Mouse (Mus musculus) liver, embryonic 12.5 days (tissue): ENCODE results near the gene Phf23. TPM values are rescaled to one million over a fixed set of nuclear protein-coding genes. Genes with fewer than 3 reads are reported as not detected.

Source experiments
- ATAC-seq: fragments of 200-750 bp; cut with Nextera tagmentation; 2 replicates; pipeline ENCODE4 v1.8.0; 2017; ENCODE audit warnings: moderate number of reproducible peaks, mild to moderate bottlenecking, moderate library complexity
- H3K27ac ChIP-seq: fragments of 300-500 bp; sonication (generic); 2 replicates; pipeline ENCODE4 v1.5.1; 2016; ENCODE audit warnings: mild to moderate bottlenecking
- H3K27me3 ChIP-seq: fragments of 300-500 bp; sonication (generic); replicated peaks from 2 replicates; pipeline ENCODE4 v1.6.1; 2016; ENCODE audit warnings: mild to moderate bottlenecking, moderate library complexity
- H3K36me3 ChIP-seq: fragments of 300-500 bp; sonication (generic); 2 replicates; pipeline ENCODE4 v1.6.1; 2016; ENCODE audit warnings: mild to moderate bottlenecking, moderate library complexity
- H3K4me1 ChIP-seq: fragments of 300-500 bp; sonication (generic); 2 replicates; pipeline ENCODE4 v1.6.1; 2016
- H3K4me2 ChIP-seq: fragments of 300-500 bp; sonication (generic); 2 replicates; pipeline ENCODE4 v1.6.1; 2016; ENCODE audit warnings: mild to moderate bottlenecking, moderate library complexity
- H3K4me3 ChIP-seq: fragments of 300-500 bp; sonication (generic); 2 replicates; pipeline ENCODE4 v1.5.1; 2016; ENCODE audit warnings: mild to moderate bottlenecking, moderate library complexity
- H3K9ac ChIP-seq: fragments of 300-500 bp; sonication (generic); 2 replicates; pipeline ENCODE4 v1.6.1; 2016; ENCODE audit warnings: mild to moderate bottlenecking, moderate library complexity
- H3K9me3 ChIP-seq: fragments of 300-500 bp; sonication (generic); replicated peaks from 2 replicates; pipeline ENCODE4 v1.6.1; 2016; ENCODE audit warnings: mild to moderate bottlenecking, moderate library complexity
- WGBS: fragments of 180-500 bp; shearing (Covaris S2); methylation state at CpG from one replicate; pipeline ENCODE4 v1.1.7; 2016; ENCODE audit not compliant: insufficient replicate concordance; 5-methylcytosine and 5-hydroxymethylcytosine counted together
- polyA plus RNA-seq: library from polyadenylated mRNA; unstranded; fragments of >200 nt; fragmentation: Nextera tagmentation; extraction: Ambion mirVana; gene quantifications from 2 replicates; pipeline ENCODE4 v1.2.1, GENCODE M21; 2016

Gene Phf23
- polyA plus RNA-seq, 1 experiment from 2014 or later: 39.5 TPM

DNA sequence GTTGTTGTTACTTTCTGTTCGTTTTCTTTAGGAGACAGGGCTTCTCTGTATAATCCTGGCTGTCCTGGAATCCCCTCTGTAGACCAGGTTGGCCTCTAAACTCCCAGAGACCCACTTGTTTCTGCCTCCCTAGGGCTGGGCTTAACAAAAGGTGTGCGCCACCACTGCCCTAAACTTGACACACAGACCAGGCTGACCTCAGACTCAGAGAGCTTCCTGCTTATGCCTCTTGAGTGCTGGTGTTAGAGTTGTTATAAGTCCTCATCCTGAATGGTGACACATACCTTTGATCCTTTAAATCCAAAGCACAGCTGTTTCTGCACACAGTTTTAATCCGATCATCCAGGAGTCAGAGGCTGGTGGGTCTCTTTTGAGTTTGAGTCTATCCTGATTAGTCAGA, 2.6 kb upstream of the Phf23 start:
- Histone ChIP-seq H3K9ac (peak overlapping the region; percentile 87; the same call in 1 of the 2 replicates), H3K27me3 (no peaks in the 10 kb centered on the region), H3K27ac (peak overlapping the region; percentile 18; the same call in 1 of the 2 replicates), H3K4me3 (peak overlapping the region; percentile 86), H3K4me1 (peaks cover 42% of the 10 kb centered on the region), H3K9me3 (no peaks in the 10 kb centered on the region), H3K4me2 (peak overlapping the region; percentile 82), H3K36me3 (peaks cover 57% of the 10 kb centered on the region)
- ATAC-seq: no peak
- WGBS: 86% methylated on average over 3 of the region's 3 CpGs

DNA sequence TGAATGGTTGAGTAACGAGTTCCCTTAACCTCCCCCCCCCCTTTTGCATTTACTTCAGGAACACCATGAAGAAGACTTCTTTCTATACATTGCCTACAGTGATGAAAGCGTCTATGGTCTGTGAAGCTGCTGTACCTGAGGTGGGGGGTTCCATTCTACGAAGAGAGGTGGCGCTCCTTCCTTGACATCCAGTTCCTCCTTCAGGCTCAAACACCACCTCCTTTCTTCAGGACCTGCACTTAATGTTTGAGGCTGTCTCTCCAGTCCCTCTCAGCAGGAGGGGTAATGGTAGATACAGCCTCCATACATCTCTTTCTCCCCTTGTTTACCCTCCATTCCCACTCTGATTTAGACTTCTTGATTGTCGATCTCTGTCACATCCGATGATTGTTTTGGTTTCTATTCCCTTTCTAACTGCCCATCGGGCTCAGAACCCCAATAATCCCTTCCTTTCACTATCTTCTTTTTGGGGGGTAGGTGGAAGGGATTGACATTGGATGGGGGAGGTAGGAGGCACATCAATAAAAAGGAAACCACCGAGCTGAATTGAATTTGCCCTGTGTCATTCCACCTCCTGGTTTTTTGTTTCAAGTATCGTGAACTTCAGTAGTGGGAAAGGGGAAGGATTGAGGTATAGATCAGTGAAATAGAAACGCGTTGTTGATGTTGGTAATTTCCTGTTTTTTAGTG, 1.0 kb upstream of the Phf23 start:
- peak overlapping the region; percentile 97 for H3K27ac ChIP-seq
- H3K9ac ChIP-seq: peak overlapping the region; percentile 99
- H3K4me2 ChIP-seq: peak overlapping the region; percentile 88
- peaks cover 57% of the 10 kb centered on the region for H3K36me3 ChIP-seq
- no peak for ATAC-seq
- H3K9me3 ChIP-seq: no peaks in the 10 kb centered on the region
- WGBS: 74% methylated on average over 11 of the region's 11 CpGs
- no peaks in the 10 kb centered on the region for H3K27me3 ChIP-seq
- peak overlapping the region; percentile 97 for H3K4me3 ChIP-seq
- peaks cover 58% of the 10 kb centered on the region for H3K4me1 ChIP-seq

DNA sequence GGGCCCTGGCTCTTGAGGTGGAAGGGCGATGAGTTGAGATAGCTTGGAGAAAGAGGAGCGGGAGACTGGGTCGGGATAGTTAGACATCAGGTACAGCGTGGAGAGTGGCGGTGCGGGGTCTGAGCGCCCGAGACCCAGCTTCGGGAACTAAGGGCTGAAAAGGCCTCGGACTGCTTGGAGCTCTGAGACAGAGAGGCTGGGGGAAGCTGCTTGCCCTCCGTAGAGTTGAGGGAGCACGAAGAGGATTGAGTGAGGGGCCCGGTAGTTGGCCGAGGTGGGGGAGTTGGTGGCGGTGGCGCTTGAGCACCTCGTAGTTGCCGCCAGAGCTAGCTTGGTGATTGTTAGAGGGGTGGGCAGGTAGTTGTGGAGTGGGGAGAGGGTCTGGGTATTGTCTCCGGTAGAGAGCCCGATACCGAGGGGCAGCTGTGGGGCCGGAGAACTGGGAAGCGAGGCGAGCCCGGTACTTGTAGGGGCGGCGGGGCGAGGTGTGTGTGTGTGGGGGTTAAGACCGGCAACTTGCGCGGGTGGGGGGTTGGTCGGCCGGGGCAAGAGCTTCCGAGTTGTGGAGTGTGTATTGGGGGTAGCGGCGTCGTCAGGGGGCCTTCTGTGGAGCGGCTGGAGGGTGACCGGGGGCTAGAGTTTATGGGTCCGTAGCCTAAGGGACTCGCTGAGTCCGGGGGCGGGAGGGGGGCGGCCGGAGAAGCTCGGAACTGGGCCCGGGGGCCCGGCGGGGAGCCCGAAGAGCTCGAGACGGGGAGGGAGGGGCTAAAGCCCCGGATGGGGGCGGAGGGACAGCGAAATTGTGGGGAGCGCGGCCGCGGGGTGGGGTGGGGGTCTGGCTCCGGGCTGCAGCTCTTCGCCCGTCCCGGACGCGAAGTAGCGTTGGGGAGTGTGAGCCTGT, 834 bp downstream of the Phf23 start:
- H3K4me2 ChIP-seq: peak overlapping the region; percentile 88

DNA sequence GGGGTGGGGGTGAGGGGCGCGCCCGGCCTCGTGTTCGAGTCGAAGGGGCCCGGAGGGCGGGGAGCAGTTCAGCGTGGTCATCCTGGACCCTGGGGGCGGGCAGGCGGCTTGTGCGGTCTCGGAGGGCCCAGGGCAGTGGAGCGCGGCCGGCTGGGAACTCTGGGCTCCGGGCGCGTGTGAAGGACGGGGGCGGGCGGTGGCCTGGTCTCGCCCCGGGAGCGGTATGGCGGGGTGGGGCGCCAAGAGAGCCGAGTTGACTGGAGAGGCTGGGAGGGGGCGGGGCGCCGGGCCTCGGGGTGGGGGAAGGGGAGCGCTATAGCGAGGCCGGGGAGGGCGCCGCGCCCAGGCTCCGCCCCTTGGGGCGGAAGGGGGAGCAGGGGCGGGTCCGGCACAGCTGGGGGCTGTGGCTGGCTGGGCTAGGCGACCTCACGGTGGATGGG, 1.5 kb downstream of the Phf23 start:
- H3K4me2 ChIP-seq: peak overlapping the region; percentile 88
- peaks cover 69% of the 10 kb centered on the region for H3K4me1 ChIP-seq
- H3K9me3 ChIP-seq: no peaks in the 10 kb centered on the region
- 0% methylated on average over 31 of the region's 44 CpGs for WGBS
- H3K4me3 ChIP-seq: peak overlapping the region; percentile 97
- peaks cover 53% of the 10 kb centered on the region for H3K36me3 ChIP-seq
- peak; percentile 75 for ATAC-seq
- H3K9ac ChIP-seq: peak overlapping the region; percentile 99
- no peaks in the 10 kb centered on the region for H3K27me3 ChIP-seq
- peak overlapping the region; percentile 97 for H3K27ac ChIP-seq

More for the DNA sequence above, 834 bp downstream of the Phf23 start:
- peaks cover 53% of the 10 kb centered on the region for H3K36me3 ChIP-seq
- peak overlapping the region; percentile 99 for H3K9ac ChIP-seq
- under 1% methylated on average over 65 of the region's 66 CpGs for WGBS
- H3K9me3 ChIP-seq: no peaks in the 10 kb centered on the region
- H3K4me3 ChIP-seq: peak overlapping the region; percentile 97
- peak; percentile 17 for ATAC-seq
- no peaks in the 10 kb centered on the region for H3K27me3 ChIP-seq
- H3K4me1 ChIP-seq: peaks cover 64% of the 10 kb centered on the region
- H3K27ac ChIP-seq: peak overlapping the region; percentile 97

DNA sequence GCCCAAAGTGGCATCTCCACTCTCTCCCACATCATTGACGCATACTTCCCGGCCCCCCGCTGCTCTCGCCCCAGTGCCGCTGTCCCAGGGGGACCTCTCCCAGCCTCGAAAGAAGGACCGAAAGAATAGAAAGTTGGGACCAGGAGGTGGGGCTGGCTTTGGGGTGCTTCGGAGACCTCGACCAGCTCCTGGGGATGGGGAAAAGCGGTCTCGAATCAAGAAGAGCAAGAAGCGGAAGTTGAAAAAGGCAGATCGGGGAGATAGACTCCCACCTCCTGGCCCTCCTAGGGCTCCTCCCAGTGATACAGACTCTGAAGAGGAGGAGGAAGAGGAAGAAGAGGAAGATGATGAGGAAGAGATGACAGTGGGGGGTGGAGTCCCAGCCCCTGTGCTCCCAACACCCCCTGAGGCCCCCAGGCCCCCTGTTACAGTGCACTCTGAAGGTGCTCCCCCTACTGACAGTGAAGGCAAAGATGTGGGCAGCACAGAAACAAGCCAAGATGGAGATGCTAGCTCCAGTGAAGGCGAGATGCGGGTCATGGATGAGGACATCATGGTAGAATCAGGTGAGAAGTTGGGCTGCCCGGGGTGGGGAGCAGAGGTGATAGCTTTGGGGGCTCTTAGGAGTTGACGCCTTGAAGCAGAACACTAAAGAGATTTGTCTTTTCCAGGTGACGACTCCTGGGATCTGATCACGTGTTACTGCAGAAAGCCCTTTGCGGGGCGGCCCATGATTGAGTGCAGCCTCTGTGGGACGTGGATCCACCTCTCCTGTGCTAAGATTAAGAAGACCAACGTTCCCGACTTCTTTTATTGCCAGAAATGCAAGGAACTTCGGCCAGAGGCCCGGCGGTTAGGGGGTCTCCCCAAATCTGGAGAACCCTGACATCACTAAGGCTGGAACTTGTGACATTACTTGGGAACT, 3.3 kb downstream of the Phf23 start:
- no peak for ATAC-seq
- Histone ChIP-seq H3K4me1 (peaks cover 71% of the 10 kb centered on the region), H3K9ac (no peak overlapping the region), H3K4me3 (no peak overlapping the region), H3K36me3 (peaks cover 39% of the 10 kb centered on the region), H3K4me2 (peak overlapping the region; percentile 88; the same call in 1 of the 2 replicates), H3K9me3 (no peaks in the 10 kb centered on the region), H3K27me3 (no peaks in the 10 kb centered on the region), H3K27ac (peak overlapping the region; percentile 97)
- WGBS: 86% methylated on average over 27 of the region's 27 CpGs

DNA sequence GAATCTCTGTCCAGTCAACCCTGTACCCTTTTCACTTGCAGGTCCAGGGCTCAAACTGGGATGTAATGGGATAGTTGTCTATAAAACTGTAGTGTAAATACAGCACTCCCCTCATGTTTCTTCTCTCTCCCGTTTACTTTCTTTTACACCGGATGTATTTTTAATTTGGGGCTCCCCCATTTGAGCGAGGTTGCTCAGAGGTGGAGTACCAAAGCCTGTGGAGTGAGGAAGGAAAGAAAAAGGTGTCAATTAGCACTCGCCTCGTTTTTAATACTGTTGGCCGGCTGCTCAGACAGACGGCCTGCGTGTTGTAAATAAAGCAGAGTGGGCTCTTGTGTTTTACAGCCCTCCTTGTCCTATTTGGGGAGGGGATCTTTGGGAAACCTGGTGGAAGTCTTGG, 4.1 kb downstream of the Phf23 start:
- peak overlapping the region; percentile 73; the same call in 1 of the 2 replicates for H3K4me3 ChIP-seq

DNA sequence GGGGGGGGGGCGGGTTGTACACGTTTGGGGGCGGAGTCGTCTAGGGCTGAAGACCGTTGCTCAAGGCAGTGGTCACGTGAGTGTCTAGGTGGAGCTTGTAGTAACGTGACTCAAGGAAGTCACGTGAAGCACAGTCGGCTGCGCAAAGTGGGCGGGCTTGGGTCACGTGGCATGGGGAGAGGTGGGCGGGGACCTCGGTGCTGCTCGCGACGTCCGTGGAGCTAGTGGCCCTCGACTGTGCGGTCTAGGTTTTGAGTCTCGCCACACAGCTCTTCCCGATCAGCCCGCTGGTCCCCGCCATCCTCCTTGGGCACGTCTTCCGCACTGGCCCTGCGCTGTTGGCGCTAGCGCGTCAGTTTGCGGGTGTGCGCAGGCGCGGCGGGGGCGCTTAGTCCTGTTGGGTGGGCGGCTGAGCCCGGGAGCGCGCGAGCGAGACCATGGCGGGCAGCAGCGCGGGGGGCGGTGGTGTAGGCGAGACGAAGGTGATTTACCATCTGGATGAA, 4.9 kb downstream of the Phf23 start, which contains the start of gene Dvl2:
Gene Dvl2, plus strand, starts transcription at position 200 of the 503 bp plus-strand sequence.
- Histone ChIP-seq H3K4me2 (peak within 1 kb of the TSS; percentile 97), H3K9ac (peak within 1 kb of the TSS; percentile 84), H3K27ac (peak within 1 kb of the TSS; percentile 87), H3K4me1 (peaks cover 62% of the 10 kb centered on the region), H3K9me3 (no peaks in the 10 kb centered on the region), H3K4me3 (peak within 1 kb of the TSS; percentile 73), H3K36me3 (peaks cover 38% of the 10 kb centered on the region), H3K27me3 (no peaks in the 10 kb centered on the region)
- peak; percentile 28 for ATAC-seq
- under 1% methylated on average over 48 of the region's 48 CpGs for WGBS

More for the DNA sequence above, 4.1 kb downstream of the Phf23 start:
- Histone ChIP-seq H3K4me1 (peaks cover 67% of the 10 kb centered on the region), H3K27me3 (no peaks in the 10 kb centered on the region), H3K9ac (no peak overlapping the region), H3K36me3 (peaks cover 33% of the 10 kb centered on the region), H3K27ac (peak overlapping the region; percentile 87), H3K9me3 (no peaks in the 10 kb centered on the region), H3K4me2 (peak overlapping the region; percentile 97)
- WGBS: 88% methylated on average over 8 of the region's 8 CpGs
- ATAC-seq: no peak

DNA sequence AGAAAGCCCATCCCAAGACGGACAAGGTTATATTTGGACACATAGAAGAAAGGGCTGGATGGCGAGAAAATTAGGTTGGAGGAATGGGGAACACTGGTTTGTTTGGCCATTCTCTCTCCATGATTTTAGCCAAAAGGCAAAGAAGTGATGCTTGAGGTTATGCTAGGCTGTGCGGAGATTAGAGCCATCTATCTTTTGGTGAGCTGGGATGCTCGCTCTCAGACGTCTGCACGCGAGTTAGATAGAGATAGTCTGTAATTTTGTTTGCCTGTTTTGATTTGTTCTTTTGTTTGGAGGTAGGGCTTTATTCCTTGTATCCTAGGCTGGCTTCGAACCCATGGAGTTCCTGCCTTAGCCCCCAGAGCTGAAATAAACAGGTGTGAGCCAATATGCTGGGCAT, 5.6 kb downstream of the Phf23 start:
- Histone ChIP-seq H3K4me3 (peak overlapping the region; percentile 73), H3K27ac (peak overlapping the region; percentile 87; the same call in 1 of the 2 replicates), H3K36me3 (peaks cover 45% of the 10 kb centered on the region), H3K27me3 (no peaks in the 10 kb centered on the region), H3K4me1 (peaks cover 62% of the 10 kb centered on the region), H3K9ac (peak overlapping the region; percentile 84), H3K4me2 (peak overlapping the region; percentile 97), H3K9me3 (no peaks in the 10 kb centered on the region)
- ATAC-seq: no peak
- 10% methylated on average over 8 of the region's 8 CpGs for WGBS

DNA sequence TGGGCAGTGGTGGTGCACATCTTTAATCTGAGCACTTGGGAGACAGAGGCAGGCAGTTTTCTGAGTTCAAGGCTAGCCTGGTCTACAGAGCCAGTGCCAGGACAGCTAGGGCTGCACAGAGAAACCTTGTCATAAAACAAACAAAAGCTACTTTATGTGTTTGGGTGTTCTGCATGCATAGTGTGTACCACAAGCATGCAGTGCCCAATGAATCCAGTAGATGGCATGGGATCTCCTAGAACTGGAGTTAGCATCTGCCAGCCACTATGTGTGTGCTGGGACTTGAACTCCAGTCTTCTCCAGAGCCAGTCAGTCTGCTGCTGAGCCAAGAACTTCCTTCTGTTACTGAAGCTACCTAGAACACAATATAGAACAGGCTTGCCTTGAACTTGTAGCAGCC, 6.3 kb downstream of the Phf23 start:
- Histone ChIP-seq H3K27ac (no peak overlapping the region), H3K4me2 (peak overlapping the region; percentile 97), H3K36me3 (peaks cover 52% of the 10 kb centered on the region), H3K4me1 (peaks cover 61% of the 10 kb centered on the region), H3K4me3 (0 out of 2 replicates have a peak overlapping the region, but pooled peaks have one; percentile 73), H3K9ac (no peak overlapping the region), H3K9me3 (no peaks in the 10 kb centered on the region), H3K27me3 (no peaks in the 10 kb centered on the region)
- no peak for ATAC-seq

DNA sequence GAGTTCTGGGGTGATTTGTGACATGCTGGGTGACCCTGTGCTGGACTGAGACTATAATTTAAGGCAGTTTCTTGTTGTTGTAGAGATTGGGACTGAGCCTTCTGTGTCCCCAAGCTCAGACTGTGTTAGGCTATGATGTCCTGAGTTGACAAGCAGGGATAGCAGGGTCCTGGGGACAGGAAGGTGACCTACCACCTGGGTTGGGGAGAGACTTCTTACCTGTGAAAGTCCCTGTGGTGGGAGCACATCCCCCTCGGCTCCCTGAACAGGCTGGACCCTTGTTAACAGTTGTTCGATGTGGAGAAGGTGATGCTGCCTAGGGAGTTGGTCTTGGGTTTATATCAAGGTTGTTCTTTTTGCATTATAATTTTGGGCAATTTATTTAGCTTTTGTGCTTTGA, 6.9 kb downstream of the Phf23 start:
- H3K4me2 ChIP-seq: peak overlapping the region; percentile 97; the same call in 1 of the 2 replicates
- WGBS: 70% methylated on average over 2 of the region's 2 CpGs
- H3K36me3 ChIP-seq: peaks cover 58% of the 10 kb centered on the region
- no peaks in the 10 kb centered on the region for H3K27me3 ChIP-seq
- no peak for ATAC-seq
- no peaks in the 10 kb centered on the region for H3K9me3 ChIP-seq
- H3K27ac ChIP-seq: no peak overlapping the region
- H3K4me1 ChIP-seq: peaks cover 55% of the 10 kb centered on the region
- no peak overlapping the region for H3K4me3 ChIP-seq
- no peak overlapping the region for H3K9ac ChIP-seq

DNA sequence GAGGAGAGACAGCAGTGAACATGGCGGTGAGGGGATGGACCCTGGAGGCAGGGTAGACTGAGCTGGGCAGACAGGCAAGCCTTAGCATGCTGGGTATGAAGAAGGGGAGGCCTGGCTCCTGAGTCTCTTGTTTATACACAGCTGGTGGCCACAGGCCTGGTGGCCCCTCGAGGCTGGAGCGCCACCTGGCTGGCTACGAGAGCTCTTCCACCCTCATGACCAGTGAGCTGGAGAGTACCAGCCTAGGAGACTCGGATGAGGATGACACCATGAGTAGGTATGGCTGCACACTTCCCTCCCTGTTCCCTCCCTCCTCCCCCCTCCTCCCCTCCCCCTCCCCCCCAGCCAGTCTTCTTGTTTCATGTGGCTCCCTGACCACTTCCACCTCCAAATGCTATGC, 9.9 kb downstream of the Phf23 start:
- H3K9me3 ChIP-seq: no peaks in the 10 kb centered on the region
- no peak overlapping the region for H3K9ac ChIP-seq
- H3K27ac ChIP-seq: no peak overlapping the region
- H3K4me3 ChIP-seq: no peak overlapping the region
- no peaks in the 10 kb centered on the region for H3K27me3 ChIP-seq
- no peak for ATAC-seq
- WGBS: 72% methylated on average over 5 of the region's 5 CpGs
- no peak overlapping the region for H3K4me2 ChIP-seq
- H3K36me3 ChIP-seq: peaks cover 60% of the 10 kb centered on the region
- peaks cover 27% of the 10 kb centered on the region for H3K4me1 ChIP-seq
